Mouse (Mus musculus): Measurements from ENCODE around the gene Elf2. TPM values are rescaled to one million over a fixed set of nuclear protein-coding genes. Genes with fewer than 3 reads are reported as not detected.

The Elf2 gene
- total and polyA plus RNA-seq, 3 experiments: 25.6 to 56.9 (median 55.7) TPM

DNA sequence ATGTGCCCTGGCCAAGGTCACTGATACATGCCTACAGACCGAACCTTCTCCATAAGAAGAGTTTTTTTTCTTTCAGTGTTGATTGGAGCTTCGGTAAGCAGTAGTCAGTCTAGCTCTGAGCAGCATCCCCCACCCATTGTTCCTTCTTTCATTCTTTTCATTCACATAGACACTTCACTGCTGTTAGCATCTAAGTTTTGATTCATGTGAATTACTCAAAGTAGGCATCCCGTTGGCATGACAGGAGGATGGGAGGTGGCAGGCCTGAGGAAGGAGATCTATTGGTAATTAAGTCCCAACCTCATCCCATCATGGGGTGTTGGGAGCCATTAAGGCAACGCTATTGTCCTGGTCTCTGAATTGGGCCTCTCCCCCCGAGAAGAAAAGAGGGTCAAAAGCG lies 124.8 kb downstream of the Elf2 start:
- Histone ChIP-seq H3K27ac (no peak overlapping the region), H3K9ac (ENCODE audit: low read depth, low read length) (no peak overlapping the region), H3K36me3 (ENCODE audit: control insufficient read depth, insufficient read depth, low read length) (no peaks in the 10 kb centered on the region), H3K79me2 (replicated peaks; ENCODE audit: control insufficient read depth, insufficient read depth, low read length) (no peaks in the 10 kb centered on the region), H3K4me1 (ENCODE audit: control insufficient read depth, insufficient read depth, low read length) (no peaks in the 10 kb centered on the region), H3K27me3 (ENCODE audit: control insufficient read depth, insufficient read depth, low read length) (no peaks in the 10 kb centered on the region), H3K4me3 (no peak overlapping the region)
- DNase-seq: no peak
- 68% methylated on average over 6 of the region's 6 CpGs for WGBS
- intact Hi-C loops (cut with DNase I): no loop called here
- TF ChIP-seq EP300 (IDR thresholded peaks at IDR 0.05; ENCODE audit: insufficient read depth, low read depth, low read length) (no peak), CTCF (IDR thresholded peaks at IDR 0.05) (no peak), POLR2A (IDR thresholded peaks at IDR 0.05; ENCODE audit: insufficient read depth, low read depth, low read length) (no peak)

- DNase-seq: no peak
- TF ChIP-seq CTCF (IDR thresholded peaks at IDR 0.05) (no peak), POLR2A (IDR thresholded peaks at IDR 0.05; ENCODE audit: insufficient read depth, low read depth, low read length) (no peak), EP300 (IDR thresholded peaks at IDR 0.05; ENCODE audit: insufficient read depth, low read depth, low read length) (no peak)
- H3K4me1 ChIP-seq (ENCODE audit: control insufficient read depth, insufficient read depth, low read length): no peaks in the 10 kb centered on the region
- no peak overlapping the region for H3K9ac ChIP-seq (ENCODE audit: low read depth, low read length)
- WGBS: 92% methylated on average over 3 of the region's 3 CpGs
- H3K79me2 ChIP-seq (replicated peaks; ENCODE audit: control insufficient read depth, insufficient read depth, low read length): no peaks in the 10 kb centered on the region
- H3K27me3 ChIP-seq (ENCODE audit: control insufficient read depth, insufficient read depth, low read length): no peaks in the 10 kb centered on the region
- H3K36me3 ChIP-seq (ENCODE audit: control insufficient read depth, insufficient read depth, low read length): no peaks in the 10 kb centered on the region
- H3K4me3 ChIP-seq: no peak overlapping the region
- intact Hi-C loops (cut with DNase I): no loop called here
- H3K27ac ChIP-seq: no peak overlapping the region
Measured at GRCm38 (mm10) chr3:51213111-51213510, 127.4 kb downstream of the Elf2 start.

DNA sequence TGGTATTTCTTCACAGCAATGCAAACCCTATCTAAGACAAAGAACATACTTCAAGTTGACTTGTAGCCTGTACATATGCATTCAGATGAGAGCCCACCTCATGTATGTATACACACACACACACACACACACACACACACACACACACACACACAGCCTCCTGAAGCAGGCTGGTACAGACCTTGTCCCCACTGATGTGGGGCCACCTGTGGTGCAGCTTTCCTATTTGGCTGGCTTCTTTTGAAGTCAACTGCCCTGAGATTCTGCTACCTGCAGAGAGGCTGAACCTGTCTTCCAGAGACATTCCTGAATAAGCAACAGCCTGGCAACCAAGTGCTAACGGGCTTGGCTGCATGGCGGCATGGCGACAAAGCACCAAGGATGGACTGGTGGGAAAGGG lies 130.0 kb downstream of the Elf2 start:
- Histone ChIP-seq H3K4me3 (no peak overlapping the region), H3K9ac (ENCODE audit: low read depth, low read length) (no peak overlapping the region), H3K79me2 (replicated peaks; ENCODE audit: control insufficient read depth, insufficient read depth, low read length) (no peaks in the 10 kb centered on the region), H3K27ac (no peak overlapping the region), H3K27me3 (ENCODE audit: control insufficient read depth, insufficient read depth, low read length) (no peaks in the 10 kb centered on the region), H3K36me3 (ENCODE audit: control insufficient read depth, insufficient read depth, low read length) (no peaks in the 10 kb centered on the region), H3K4me1 (ENCODE audit: control insufficient read depth, insufficient read depth, low read length) (no peaks in the 10 kb centered on the region)
- TF ChIP-seq POLR2A (IDR thresholded peaks at IDR 0.05; ENCODE audit: insufficient read depth, low read depth, low read length): no peak
- 100% methylated on average over 3 of the region's 3 CpGs for WGBS
- no peak for DNase-seq
- intact Hi-C loops (cut with DNase I): no loop called here

DNA sequence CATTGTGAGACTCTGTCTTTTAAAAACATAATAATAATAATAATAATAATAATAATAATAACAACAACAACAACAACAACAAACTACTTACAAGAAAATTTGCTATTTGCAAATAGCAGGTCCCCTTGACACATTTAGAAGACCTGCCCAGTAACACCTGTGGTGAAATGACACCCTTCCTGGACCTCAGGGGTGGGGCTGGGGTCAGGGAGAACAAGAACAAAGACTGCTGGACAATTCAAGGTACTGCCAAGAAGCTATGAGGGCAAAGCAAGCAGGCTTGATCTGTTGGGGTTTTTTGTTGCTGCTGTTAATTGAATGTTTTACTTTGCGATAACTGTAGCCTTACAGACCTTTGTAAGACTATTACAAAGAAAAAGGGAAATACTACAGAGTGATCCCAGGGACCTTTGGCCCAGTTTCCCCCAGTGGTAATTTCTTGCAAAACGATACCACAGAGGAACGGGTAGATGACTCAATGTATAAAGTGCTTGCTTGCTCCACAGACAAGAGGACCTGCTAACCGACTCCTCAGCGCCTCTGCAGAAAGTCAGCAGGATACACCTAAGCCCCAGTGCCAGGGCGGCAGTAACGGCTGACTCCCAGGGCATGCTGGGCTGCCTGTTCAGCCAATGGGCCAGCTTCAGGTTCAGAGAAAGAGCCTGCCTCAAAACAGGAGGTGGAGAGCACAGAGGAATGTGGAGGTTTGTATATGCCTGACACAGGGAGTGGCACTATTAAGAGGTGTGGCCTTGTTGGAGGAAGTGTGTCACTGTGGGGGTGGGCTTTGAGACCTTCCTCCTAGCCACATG lies 130.8 kb downstream of the Elf2 start:
- Histone ChIP-seq H3K4me1 (ENCODE audit: control insufficient read depth, insufficient read depth, low read length) (no peaks in the 10 kb centered on the region), H3K4me3 (no peak overlapping the region), H3K27me3 (ENCODE audit: control insufficient read depth, insufficient read depth, low read length) (no peaks in the 10 kb centered on the region), H3K9ac (ENCODE audit: low read depth, low read length) (no peak overlapping the region), H3K27ac (no peak overlapping the region), H3K79me2 (replicated peaks; ENCODE audit: control insufficient read depth, insufficient read depth, low read length) (no peaks in the 10 kb centered on the region), H3K36me3 (ENCODE audit: control insufficient read depth, insufficient read depth, low read length) (no peaks in the 10 kb centered on the region)
- DNase-seq: no peak
- intact Hi-C loops (cut with DNase I): no loop called here
- TF ChIP-seq POLR2A (IDR thresholded peaks at IDR 0.05; ENCODE audit: insufficient read depth, low read depth, low read length) (no peak), CTCF (IDR thresholded peaks at IDR 0.05) (no peak), EP300 (IDR thresholded peaks at IDR 0.05; ENCODE audit: insufficient read depth, low read depth, low read length) (no peak)
- 84% methylated on average over 7 of the region's 7 CpGs for WGBS

DNA sequence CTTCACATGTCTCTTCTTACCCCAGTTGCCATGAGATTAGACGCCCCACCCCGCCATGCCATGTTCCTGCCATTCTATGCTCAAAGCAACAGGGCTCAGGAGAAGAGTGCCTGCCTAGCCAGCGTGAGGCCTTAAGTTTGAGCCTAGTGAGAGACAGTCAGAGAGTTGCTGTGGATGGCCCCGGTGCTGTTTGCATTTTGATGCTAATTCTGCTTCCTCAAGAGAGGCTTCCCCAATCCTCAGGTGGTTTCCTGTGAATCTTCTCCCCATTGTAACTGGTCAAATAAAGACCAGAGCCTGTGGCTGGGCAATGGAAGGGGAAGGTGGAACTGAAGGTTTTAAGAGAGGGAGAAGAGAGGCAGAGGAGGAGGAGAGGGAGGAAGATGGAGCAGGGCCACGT lies 131.8 kb downstream of the Elf2 start:
- no peak overlapping the region for H3K4me3 ChIP-seq
- DNase-seq: no peak
- TF ChIP-seq POLR2A (IDR thresholded peaks at IDR 0.05; ENCODE audit: insufficient read depth, low read depth, low read length): no peak
- no peak for TF ChIP-seq CTCF (IDR thresholded peaks at IDR 0.05)
- no peak for TF ChIP-seq EP300 (IDR thresholded peaks at IDR 0.05; ENCODE audit: insufficient read depth, low read depth, low read length)
- no peaks in the 10 kb centered on the region for H3K36me3 ChIP-seq (ENCODE audit: control insufficient read depth, insufficient read depth, low read length)
- no peaks in the 10 kb centered on the region for H3K79me2 ChIP-seq (replicated peaks; ENCODE audit: control insufficient read depth, insufficient read depth, low read length)
- no peak overlapping the region for H3K27ac ChIP-seq
- no peaks in the 10 kb centered on the region for H3K27me3 ChIP-seq (ENCODE audit: control insufficient read depth, insufficient read depth, low read length)
- intact Hi-C loops (cut with DNase I): no loop called here
- no peak overlapping the region for H3K9ac ChIP-seq (ENCODE audit: low read depth, low read length)
- WGBS: 84% methylated on average over 5 of the region's 5 CpGs
- no peaks in the 10 kb centered on the region for H3K4me1 ChIP-seq (ENCODE audit: control insufficient read depth, insufficient read depth, low read length)

DNA sequence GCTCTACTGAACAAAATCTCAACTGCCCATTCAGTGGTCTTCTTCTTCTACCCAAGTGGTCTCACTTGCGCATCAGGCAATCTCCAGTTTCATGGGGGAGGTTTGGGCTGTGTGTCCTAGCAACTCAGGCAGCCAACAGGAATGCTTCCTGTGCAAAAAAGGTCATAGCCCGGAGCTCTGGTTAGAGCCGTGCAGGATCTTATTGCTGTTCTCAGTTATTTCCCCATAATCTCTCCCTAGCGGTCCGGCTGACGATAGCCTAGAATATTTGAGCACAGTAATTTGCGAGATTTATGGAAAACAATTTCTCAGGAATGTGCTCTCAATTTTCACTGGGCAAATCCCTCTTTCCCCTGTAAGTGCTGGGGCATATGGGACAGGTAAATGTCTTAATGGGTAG lies 133.9 kb downstream of the Elf2 start:
- WGBS: 92% methylated on average over 7 of the region's 7 CpGs
- intact Hi-C loops (cut with DNase I): no loop called here
- H3K9ac ChIP-seq (ENCODE audit: low read depth, low read length): no peak overlapping the region

More for the DNA sequence above, 133.9 kb downstream of the Elf2 start:
- Histone ChIP-seq H3K36me3 (ENCODE audit: control insufficient read depth, insufficient read depth, low read length) (no peaks in the 10 kb centered on the region), H3K27me3 (ENCODE audit: control insufficient read depth, insufficient read depth, low read length) (no peaks in the 10 kb centered on the region), H3K4me3 (no peak overlapping the region), H3K27ac (no peak overlapping the region), H3K4me1 (ENCODE audit: control insufficient read depth, insufficient read depth, low read length) (peaks cover 2% of the 10 kb centered on the region), H3K79me2 (replicated peaks; ENCODE audit: control insufficient read depth, insufficient read depth, low read length) (no peaks in the 10 kb centered on the region)
- TF ChIP-seq POLR2A (IDR thresholded peaks at IDR 0.05; ENCODE audit: insufficient read depth, low read depth, low read length): no peak
- no peak for TF ChIP-seq EP300 (IDR thresholded peaks at IDR 0.05; ENCODE audit: insufficient read depth, low read depth, low read length)
- no peak for TF ChIP-seq CTCF (IDR thresholded peaks at IDR 0.05)
- no peak for DNase-seq

Measured in heart, adult 2 months (tissue).